Mouse (Mus musculus): ENCODE data around the gene Thada. TPM values are rescaled to one million over a fixed set of nuclear protein-coding genes. Genes with fewer than 3 reads are reported as not detected.
"Not testable (repeated sequence)": the region's sequence is repeated elsewhere in the genome, so short reads cannot be mapped to it uniquely, and the experiment has no call there.

Gene Thada
- polyA plus RNA-seq, 2 experiments = 2.0 to 2.5 TPM

DNA sequence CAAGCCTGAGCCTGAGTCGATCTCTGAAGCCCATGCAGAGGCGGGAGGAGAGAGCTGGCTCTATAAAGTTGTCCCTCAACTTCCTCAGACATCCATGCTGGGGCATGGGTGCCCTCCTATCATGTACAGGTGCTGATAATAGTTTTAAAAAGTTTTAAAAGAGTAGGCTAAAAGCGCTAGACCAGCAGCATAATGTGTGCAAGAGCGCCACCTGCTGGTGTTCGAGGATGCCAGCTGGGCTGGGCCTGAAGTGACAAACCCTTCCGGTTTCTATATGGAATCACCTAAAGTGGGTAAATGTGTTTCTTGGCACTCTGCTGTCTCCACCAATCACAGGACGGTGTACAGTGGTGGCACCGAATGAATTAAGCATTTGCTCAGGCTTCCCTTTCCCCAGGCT is 275.1 kb downstream of the Thada start:
- Histone ChIP-seq H3K27ac (no peak overlapping the region), H3K4me1 (replicated peaks; ENCODE audit: control insufficient read depth in 2 of 2, insufficient read depth in 2 of 2, low read length in 1 of 2) (peaks cover 10 to 15% of the 10 kb centered on the region in 2 experiments), H3K4me2 (ENCODE audit: low read depth) (no peak overlapping the region), H3K4me3 (ENCODE audit: insufficient read depth in 1 of 2, low read depth in 2 of 2, low read length in 2 of 2) (no peak overlapping the region), H3K27me3 (ENCODE audit: control insufficient read depth, insufficient read depth, low read length) (no peaks in the 10 kb centered on the region), H3K9me3 (ENCODE audit: control insufficient read depth, low read length) (no peaks in the 10 kb centered on the region), H3K36me3 (replicated peaks; ENCODE audit: control insufficient read depth, insufficient read depth, low read depth) (peaks cover 7% of the 10 kb centered on the region), H3K9ac (replicated peaks) (no peak overlapping the region)
- TF ChIP-seq EP300 (IDR thresholded peaks at IDR 0.05; ENCODE audit: low read depth) (no peak), CTCF (IDR thresholded peaks at IDR 0.05; ENCODE audit: low read depth) (peak; percentile 97)
- 20% methylated on average over 8 of the region's 8 CpGs for WGBS (ENCODE audit: insufficient replicate concordance)
- DNase-seq (ENCODE audit: low read depth in 3 of 3, low spot score in 3 of 3) (peak in 2 of 3 experiments; percentile 59 to 67), ATAC-seq (ENCODE audit: insufficient read depth) (no peak)

DNA sequence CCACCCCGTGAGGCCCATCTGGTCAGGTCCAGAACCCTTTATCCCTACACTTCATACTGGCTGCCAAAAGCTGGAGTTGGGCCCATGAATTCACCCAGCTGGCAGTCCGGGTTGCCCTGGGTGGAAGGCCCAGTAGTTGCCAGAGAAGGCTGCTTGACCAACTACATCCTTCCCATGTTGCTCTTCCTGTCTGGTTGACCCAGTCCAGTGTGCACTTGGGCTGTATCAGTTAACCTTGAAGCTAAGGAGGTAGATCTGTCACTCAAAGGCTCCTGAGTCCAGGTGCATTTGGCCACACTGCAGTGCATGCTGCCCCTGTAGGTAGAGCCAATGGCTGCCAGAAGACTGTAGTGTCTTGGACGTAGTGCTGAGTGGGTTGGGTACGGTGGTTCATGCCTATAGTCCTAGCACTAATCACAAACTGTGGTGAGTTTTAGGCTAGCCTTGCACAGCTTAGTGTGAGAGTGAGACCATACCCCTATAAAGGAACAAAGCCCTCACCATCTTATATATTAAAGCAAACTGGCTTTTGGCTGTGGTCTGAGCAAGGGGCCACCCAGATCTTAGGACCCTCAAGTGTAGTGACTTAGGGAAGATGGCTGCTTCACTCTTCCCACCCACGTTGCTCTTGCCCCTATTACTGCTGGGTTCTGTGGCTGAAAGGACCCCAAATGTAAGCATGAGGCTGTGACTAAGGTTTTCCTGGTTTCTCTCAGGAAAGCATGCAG is 276.7 kb downstream of the Thada start:
- Histone ChIP-seq H3K9me3 (ENCODE audit: control insufficient read depth, low read length) (no peaks in the 10 kb centered on the region), H3K27ac (peak overlapping the region; percentile 86), H3K4me2 (ENCODE audit: low read depth) (peak overlapping the region; percentile 93), H3K27me3 (ENCODE audit: control insufficient read depth, insufficient read depth, low read length) (no peaks in the 10 kb centered on the region), H3K36me3 (replicated peaks; ENCODE audit: control insufficient read depth, insufficient read depth, low read depth) (peaks cover 11% of the 10 kb centered on the region), H3K4me1 (replicated peaks; ENCODE audit: control insufficient read depth in 2 of 2, insufficient read depth in 2 of 2, low read length in 1 of 2) (peaks cover 10 to 12% of the 10 kb centered on the region in 2 experiments), H3K9ac (replicated peaks) (peak overlapping the region; percentile 94), H3K4me3 (ENCODE audit: insufficient read depth in 1 of 2, low read depth in 2 of 2, low read length in 2 of 2) (no peak overlapping the region)
- WGBS (ENCODE audit: insufficient replicate concordance) = 76% methylated on average over 5 of the region's 5 CpGs
- no peak for DNase-seq (ENCODE audit: low read depth in 3 of 3, low spot score in 3 of 3)
- no peak for TF ChIP-seq EP300 (IDR thresholded peaks at IDR 0.05; ENCODE audit: low read depth)
- 0 out of 2 replicates have a peak, but pooled peaks have one; percentile 4 for TF ChIP-seq CTCF (IDR thresholded peaks at IDR 0.05; ENCODE audit: low read depth)
- ATAC-seq (ENCODE audit: insufficient read depth) = no peak

GRCm38 (mm10) chr17:84188374-84188961 is 277.5 kb downstream of the Thada start:
- Histone ChIP-seq H3K27me3 (ENCODE audit: control insufficient read depth, insufficient read depth, low read length) (no peaks in the 10 kb centered on the region), H3K36me3 (replicated peaks; ENCODE audit: control insufficient read depth, insufficient read depth, low read depth) (peaks cover 11% of the 10 kb centered on the region), H3K4me1 (replicated peaks; ENCODE audit: control insufficient read depth in 2 of 2, insufficient read depth in 2 of 2, low read length in 1 of 2) (peaks cover 10 to 12% of the 10 kb centered on the region in 2 experiments), H3K9me3 (ENCODE audit: control insufficient read depth, low read length) (no peaks in the 10 kb centered on the region), H3K27ac (peak overlapping the region; percentile 86), H3K4me3 (ENCODE audit: insufficient read depth in 1 of 2, low read depth in 2 of 2, low read length in 2 of 2) (peak overlapping the region; percentile 76 to 92), H3K4me2 (ENCODE audit: low read depth) (peak overlapping the region; percentile 93), H3K9ac (replicated peaks) (peak overlapping the region; percentile 94)
- ATAC-seq (ENCODE audit: insufficient read depth) = peak; percentile 76
- WGBS (ENCODE audit: insufficient replicate concordance) = 2% methylated on average over 38 of the region's 38 CpGs
- DNase-seq (ENCODE audit: low read depth in 3 of 3, low spot score in 3 of 3) = peak; percentile 80 to 83 (median 81)
- peak; percentile 36; the same call in 1 of the 2 replicates for TF ChIP-seq CTCF (IDR thresholded peaks at IDR 0.05; ENCODE audit: low read depth)
- no peak; the same call in 1 of the 2 replicates for TF ChIP-seq EP300 (IDR thresholded peaks at IDR 0.05; ENCODE audit: low read depth)

DNA sequence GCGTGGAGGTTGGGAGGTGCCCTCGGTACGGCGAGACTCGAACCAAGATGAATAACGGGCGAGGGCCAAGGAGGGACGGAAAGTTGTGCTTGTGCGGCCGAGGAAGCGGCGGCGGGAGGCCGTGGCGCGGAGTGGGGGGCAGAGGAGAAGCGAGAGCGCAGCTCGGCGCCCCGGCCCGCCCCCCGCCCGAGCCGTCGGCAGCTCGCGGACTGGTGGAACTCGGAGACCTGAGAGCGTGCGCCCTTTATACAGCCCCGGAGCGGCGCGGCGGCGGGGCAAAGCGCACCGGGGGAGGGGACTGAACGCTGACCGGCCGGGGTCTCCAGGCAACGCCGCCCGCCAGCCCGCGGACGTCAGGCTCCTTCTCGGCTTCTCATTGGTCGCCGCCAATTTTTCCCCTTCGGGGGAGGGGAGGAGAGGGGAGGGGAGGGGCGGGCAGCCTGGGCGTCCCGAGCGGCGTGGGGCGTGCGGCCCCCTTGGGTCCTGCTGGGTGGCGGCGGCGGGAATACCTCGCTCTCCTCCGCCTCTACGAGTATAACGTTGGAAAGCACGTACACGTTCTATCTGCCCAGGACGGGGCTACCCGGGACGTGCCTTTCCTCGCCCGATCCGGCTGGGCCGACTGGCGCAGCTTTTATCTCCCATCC is 278.2 kb downstream of the Thada start, which contains the start of gene Zfp36l2:
Gene Zfp36l2, minus strand, starts transcription at position 221 of the 647 bp plus-strand sequence.
- H3K4me2 ChIP-seq (ENCODE audit: low read depth) = peak within 1 kb of the TSS; percentile 96
- H3K9ac ChIP-seq (replicated peaks) = peak within 1 kb of the TSS; percentile 94
- peaks cover 16 to 18% of the 10 kb centered on the region in 2 experiments for H3K4me1 ChIP-seq (replicated peaks; ENCODE audit: control insufficient read depth in 2 of 2, insufficient read depth in 2 of 2, low read length in 1 of 2)
- TF ChIP-seq CTCF (IDR thresholded peaks at IDR 0.05; ENCODE audit: low read depth) = no peak
- no peak; the same call in 1 of the 2 replicates for TF ChIP-seq EP300 (IDR thresholded peaks at IDR 0.05; ENCODE audit: low read depth)
- peak within 1 kb of the TSS; percentile 86 for H3K27ac ChIP-seq
- H3K4me3 ChIP-seq (ENCODE audit: insufficient read depth in 1 of 2, low read depth in 2 of 2, low read length in 2 of 2) = peak within 1 kb of the TSS; percentile 76 to 92
- ATAC-seq (ENCODE audit: insufficient read depth) (peak; percentile 73), DNase-seq (ENCODE audit: low read depth in 3 of 3, low spot score in 3 of 3) (peak; percentile 77 to 83 (median 78))
- no peaks in the 10 kb centered on the region for H3K27me3 ChIP-seq (ENCODE audit: control insufficient read depth, insufficient read depth, low read length)
- H3K9me3 ChIP-seq (ENCODE audit: control insufficient read depth, low read length) = no peaks in the 10 kb centered on the region
- WGBS (ENCODE audit: insufficient replicate concordance) = under 1% methylated on average over 70 of the region's 76 CpGs
- H3K36me3 ChIP-seq (replicated peaks; ENCODE audit: control insufficient read depth, insufficient read depth, low read depth) = peaks cover 11% of the 10 kb centered on the region

- Histone ChIP-seq H3K4me3 (ENCODE audit: insufficient read depth in 1 of 2, low read depth in 2 of 2, low read length in 2 of 2) (peak overlapping the region; percentile 76 to 92), H3K4me1 (replicated peaks; ENCODE audit: control insufficient read depth in 2 of 2, insufficient read depth in 2 of 2, low read length in 1 of 2) (peaks cover 21 to 23% of the 10 kb centered on the region in 2 experiments), H3K27ac (peak overlapping the region; percentile 86), H3K9ac (replicated peaks) (peak overlapping the region; percentile 94), H3K36me3 (replicated peaks; ENCODE audit: control insufficient read depth, insufficient read depth, low read depth) (peaks cover 11% of the 10 kb centered on the region), H3K4me2 (ENCODE audit: low read depth) (peak overlapping the region; percentile 96)
- H3K27me3 ChIP-seq (ENCODE audit: control insufficient read depth, insufficient read depth, low read length); H3K9me3 ChIP-seq (ENCODE audit: control insufficient read depth, low read length); DNase-seq (ENCODE audit: low read depth in 3 of 3, low spot score in 3 of 3): not testable (repeated sequence)
- peak; percentile 19 for ATAC-seq (ENCODE audit: insufficient read depth)
- WGBS (ENCODE audit: insufficient replicate concordance) = 1% methylated on average over 10 of the region's 37 CpGs
Observed at GRCm38 (mm10) chr17:84187264-84187663, 278.7 kb downstream of the Thada start.
